Mouse (Mus musculus): ENCODE results near the gene Myd88.

The Myd88 gene

GRCm38 (mm10) chr9:119340212-119340580, 1.0 kb downstream of the Myd88 start:
- in situ Hi-C loops (cut with MboI, MseI), result loop anchor here in 1 of 2 experiments (10.0 kb wide), 1 partner anchor 635 kb away; no protein-coding TSS in a partner anchor

GRCm38 (mm10) chr9:119339558-119340211, 1.5 kb downstream of the Myd88 start, which contains the start of gene Acaa1a:
TSS of gene Acaa1a (plus strand) at chr9:119339676.
- in situ Hi-C loops (cut with MboI, MseI), result loop anchor here in 1 of 2 experiments (10.0 kb wide), 1 partner anchor 635 kb away; no protein-coding TSS in a partner anchor

GRCm38 (mm10) chr9:119339106-119339505, 2.1 kb downstream of the Myd88 start:
- in situ Hi-C loops (cut with MboI, MseI), result no loop called here

GRCm38 (mm10) chr9:119338350-119338749, 2.9 kb downstream of the Myd88 start:
- in situ Hi-C loops (cut with MboI, MseI), result no loop called here

GRCm38 (mm10) chr9:119337842-119338241, 3.4 kb downstream of the Myd88 start:
- in situ Hi-C loops (cut with MboI, MseI), result no loop called here

- in situ Hi-C loops (cut with MboI, MseI), result no loop called here
Measured at GRCm38 (mm10) chr9:119335571-119335970, 5.6 kb downstream of the Myd88 start.

GRCm38 (mm10) chr9:119334834-119335233, 6.4 kb downstream of the Myd88 start:
- in situ Hi-C loops (cut with MboI, MseI), result no loop called here

GRCm38 (mm10) chr9:119334324-119334723, 6.9 kb downstream of the Myd88 start:
- in situ Hi-C loops (cut with MboI, MseI), result no loop called here

GRCm38 (mm10) chr9:119330186-119330963, 10.8 kb downstream of the Myd88 start:
- in situ Hi-C loops (cut with MboI, MseI), result no loop called here

- in situ Hi-C loops (cut with MboI, MseI), result loop anchor here in 1 of 2 experiments (10.0 kb wide), 1 partner anchor 796 kb away; the partner anchor contains the start of gene Rpsa
Measured at GRCm38 (mm10) chr9:119328488-119328887, 12.7 kb downstream of the Myd88 start.

- in situ Hi-C loops (cut with MboI, MseI), result loop anchor here in 1 of 2 experiments (10.0 kb wide), 1 partner anchor 801 kb away; the partner anchor contains the start of gene Rpsa
Measured at GRCm38 (mm10) chr9:119324130-119324529, 17.1 kb downstream of the Myd88 start.

GRCm38 (mm10) chr9:119323260-119323645, 18.0 kb downstream of the Myd88 start:
- in situ Hi-C loops (cut with MboI, MseI), result loop anchor here in 1 of 2 experiments (10.0 kb wide), 1 partner anchor 802 kb away; the partner anchor contains the start of gene Rpsa

- in situ Hi-C loops (cut with MboI, MseI), result loop anchor here in 1 of 2 experiments (10.0 kb wide), 1 partner anchor 802 kb away; the partner anchor contains the start of gene Rpsa
Measured at GRCm38 (mm10) chr9:119322289-119323259, 18.6 kb downstream of the Myd88 start, which contains the start of gene Oxsr1. TSS of gene Oxsr1 (minus strand) at chr9:119322427.

GRCm38 (mm10) chr9:119321392-119322229, 19.6 kb downstream of the Myd88 start:
- in situ Hi-C loops (cut with MboI, MseI), result loop anchor here in 1 of 2 experiments (10.0 kb wide), 1 partner anchor 803 kb away; the partner anchor contains the start of gene Rpsa

- in situ Hi-C loops (cut with MboI, MseI), result loop anchor here in 1 of 2 experiments (10.0 kb wide), 1 partner anchor 804 kb away; the partner anchor contains the start of gene Rpsa
Measured at GRCm38 (mm10) chr9:119320946-119321345, 20.3 kb downstream of the Myd88 start.

- in situ Hi-C loops (cut with MboI, MseI), result loop anchor here in 1 of 2 experiments (10.0 kb wide), 1 partner anchor 804 kb away; the partner anchor contains the start of gene Rpsa
Measured at GRCm38 (mm10) chr9:119320446-119320845, 20.8 kb downstream of the Myd88 start.

GRCm38 (mm10) chr9:119318891-119319290, 22.3 kb downstream of the Myd88 start:
- in situ Hi-C loops (cut with MboI, MseI), result no loop called here

- in situ Hi-C loops (cut with MboI, MseI), result no loop called here
Measured at GRCm38 (mm10) chr9:119313096-119313495, 28.1 kb downstream of the Myd88 start.

GRCm38 (mm10) chr9:119309067-119309466, 32.1 kb downstream of the Myd88 start:
- in situ Hi-C loops (cut with MboI, MseI), result no loop called here

GRCm38 (mm10) chr9:119305863-119306262, 35.3 kb downstream of the Myd88 start:
- in situ Hi-C loops (cut with MboI, MseI), result no loop called here
